Mouse (Mus musculus) layer of hippocampus, adult 9-11 months (tissue): Measurements from ENCODE around the gene Acad10.
"Not testable (repeated sequence)": the region's sequence is repeated elsewhere in the genome, so short reads cannot be mapped to it uniquely, and the experiment has no call there.

ENCODE experiments used
- DNase-seq: peaks from one replicate; pipeline ENCODE4 v3.0.0; 2022

Gene Acad10

GRCm38 (mm10) chr5:121656866-121657265, 3.4 kb downstream of the Acad10 start:
- DNase-seq: not testable (repeated sequence)

- no peak for DNase-seq
Measured at GRCm38 (mm10) chr5:121654526-121654925, 5.8 kb downstream of the Acad10 start.

- no peak for DNase-seq
Measured at GRCm38 (mm10) chr5:121649134-121649533, 11.2 kb downstream of the Acad10 start.

- no peak for DNase-seq
Measured at GRCm38 (mm10) chr5:121639601-121640000, 20.7 kb downstream of the Acad10 start.

GRCm38 (mm10) chr5:121637296-121637695, 23.0 kb downstream of the Acad10 start:
- no peak for DNase-seq

- no peak for DNase-seq
Measured at GRCm38 (mm10) chr5:121634668-121635067, 25.6 kb downstream of the Acad10 start.

GRCm38 (mm10) chr5:121632804-121633203, 27.5 kb downstream of the Acad10 start:
- DNase-seq: no peak

- DNase-seq: not testable (repeated sequence)
Measured at GRCm38 (mm10) chr5:121631106-121631647, 29.1 kb downstream of the Acad10 start.

GRCm38 (mm10) chr5:121627871-121628270, 32.4 kb downstream of the Acad10 start:
- peak; percentile 25 for DNase-seq

GRCm38 (mm10) chr5:121623241-121623640, 37.1 kb downstream of the Acad10 start:
- DNase-seq: no peak

GRCm38 (mm10) chr5:121621102-121621501, 39.2 kb downstream of the Acad10 start:
- no peak for DNase-seq

- peak; percentile 72 for DNase-seq
Measured at GRCm38 (mm10) chr5:121618592-121619513, 41.5 kb downstream of the Acad10 start, which contains the start of gene Acad12. Gene Acad12, minus strand, starts transcription at chr5:121618938.

- not testable (repeated sequence) for DNase-seq
Measured at GRCm38 (mm10) chr5:121614921-121615320, 45.4 kb downstream of the Acad10 start.

GRCm38 (mm10) chr5:121612036-121612435, 48.3 kb downstream of the Acad10 start:
- DNase-seq: no peak

GRCm38 (mm10) chr5:121609556-121610135, 50.7 kb downstream of the Acad10 start:
- not testable (repeated sequence) for DNase-seq

- DNase-seq: peak; percentile 44
Measured at GRCm38 (mm10) chr5:121606151-121606550, 54.2 kb downstream of the Acad10 start.

- not testable (repeated sequence) for DNase-seq
Measured at GRCm38 (mm10) chr5:121603815-121604214, 56.5 kb downstream of the Acad10 start.

- peak; percentile 83 for DNase-seq
Measured at GRCm38 (mm10) chr5:121601547-121602299, 58.6 kb downstream of the Acad10 start.

- no peak for DNase-seq
Measured at GRCm38 (mm10) chr5:121598871-121599610, 61.3 kb downstream of the Acad10 start.

GRCm38 (mm10) chr5:121597991-121598537, 62.2 kb downstream of the Acad10 start:
- DNase-seq: no peak

GRCm38 (mm10) chr5:121597332-121597731, 63.0 kb downstream of the Acad10 start:
- DNase-seq: no peak

- DNase-seq: no peak
Measured at GRCm38 (mm10) chr5:121596226-121596625, 64.1 kb downstream of the Acad10 start.
